Mouse (Mus musculus) liver, embryonic 14.5 days (tissue): ENCODE measurements around the gene Nckap5l.

Experiments used
- CTCF ChIP-seq: IDR thresholded peaks from 2 replicates; pipeline ENCODE4 v1.5.1; 2016; ENCODE audit warnings: antibody characterized with exemption, low read depth, control low read depth
- EP300 ChIP-seq: IDR thresholded peaks from 2 replicates; pipeline ENCODE4 v1.6.1; 2016; ENCODE audit warnings: antibody characterized with exemption, low read depth

DNA sequence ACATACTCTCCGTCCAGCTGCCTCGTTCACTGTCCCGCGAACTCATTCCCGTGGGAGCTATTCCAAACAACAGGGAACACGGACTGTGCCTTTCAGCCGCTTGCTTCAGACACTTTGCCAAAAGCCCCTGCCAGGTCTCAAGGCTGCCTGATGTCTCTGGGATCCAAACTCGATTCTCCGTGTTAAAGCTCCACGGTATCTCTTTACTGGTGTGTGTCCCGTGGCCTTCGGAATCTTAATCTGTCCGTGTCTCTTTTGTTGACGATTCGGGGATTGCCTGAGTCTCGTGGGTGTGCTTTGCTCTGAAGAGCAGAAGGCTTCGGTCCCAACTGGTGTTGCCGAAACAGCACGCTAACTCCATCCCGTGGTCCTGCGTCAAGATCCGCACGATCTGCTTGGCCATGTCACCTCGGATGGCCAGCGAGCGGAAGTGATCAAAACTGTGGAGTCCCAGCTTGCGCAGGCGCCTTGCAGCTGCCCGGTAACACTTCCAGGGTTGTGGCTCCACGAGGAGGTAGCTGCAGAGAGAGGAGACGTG, 12.7 kb upstream of the Nckap5l start:
- TF ChIP-seq CTCF (no peak), EP300 (no peak)
